Mouse (Mus musculus) testis, adult 2 months (tissue): Measurements from ENCODE around the gene Rps13.

Experiments
- CTCF ChIP-seq: fragments of 200-500 bp; IDR thresholded peaks from 2 replicates; pipeline ENCODE4 v1.5.1; 2012; ENCODE audit warnings: low read depth, mild to moderate bottlenecking, inconsistent platforms, low read length, moderate library complexity; ENCODE audit not compliant: control insufficient read depth, insufficient read depth, insufficient replicate concordance
- POLR2A ChIP-seq: fragments of 200-500 bp; IDR thresholded peaks from 2 replicates; pipeline ENCODE4 v1.6.1; 2012; ENCODE audit warnings: low read depth, mild to moderate bottlenecking, inconsistent platforms, low read length, moderate library complexity; ENCODE audit not compliant: control insufficient read depth

GRCm38 (mm10) chr7:116328777-116329176 is 5.2 kb downstream of the Rps13 start:
- TF ChIP-seq CTCF (no peak), POLR2A (no peak)
